Mouse (Mus musculus) adrenal gland, postnatal 0 days (tissue): ENCODE results near the gene Mageb4. TPM values are rescaled to one million over a fixed set of nuclear protein-coding genes. Genes with fewer than 3 reads are reported as not detected.

ENCODE experiments used
- polyA plus RNA-seq: library from polyadenylated mRNA; unstranded; fragments of >200 nt; fragmentation: Nextera tagmentation; extraction: Ambion mirVana; gene quantifications from 2 replicates; pipeline ENCODE4 v1.2.1, GENCODE M21; 2015

Gene Mageb4
- polyA plus RNA-seq = 0.05 TPM in 1 of 2 replicates, not detected in the other

DNA sequence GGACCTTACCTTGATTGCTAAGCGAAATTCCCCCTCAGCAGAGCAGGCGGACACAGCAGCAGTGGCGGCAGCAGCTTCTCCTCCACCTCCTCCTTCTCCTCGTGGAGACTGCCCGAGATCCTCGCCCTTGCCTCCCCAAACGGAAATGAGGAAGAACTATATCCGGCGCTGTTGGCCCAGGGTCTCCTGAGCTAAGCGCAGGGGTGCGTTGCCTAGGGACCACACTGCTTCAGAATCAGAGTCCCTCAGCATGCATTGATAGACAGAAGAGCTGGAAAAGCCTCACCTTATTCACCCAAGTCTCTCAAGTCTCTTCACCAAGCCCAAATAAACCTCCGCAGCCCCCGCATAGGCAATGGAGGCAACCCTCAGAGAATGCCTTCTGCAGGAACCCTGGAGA, at the start of gene Mageb4:
Gene Mageb4 (minus strand): TSS at position 101 of the 400 bp plus-strand sequence.

Other genes starting within 250 kb of the Mageb4 start
- gene Nr0b1, start 113.3 kb downstream of the Mageb4 start, polyA plus RNA-seq = 26.2 and 46.3 TPM in 2 replicates